Mouse (Mus musculus): ENCODE data around the gene Sctr. TPM values are rescaled to one million over a fixed set of nuclear protein-coding genes. Genes with fewer than 3 reads are reported as not detected.

Gene Sctr
- polyA plus RNA-seq, 1 experiment from 2014 or later = not detected

DNA sequence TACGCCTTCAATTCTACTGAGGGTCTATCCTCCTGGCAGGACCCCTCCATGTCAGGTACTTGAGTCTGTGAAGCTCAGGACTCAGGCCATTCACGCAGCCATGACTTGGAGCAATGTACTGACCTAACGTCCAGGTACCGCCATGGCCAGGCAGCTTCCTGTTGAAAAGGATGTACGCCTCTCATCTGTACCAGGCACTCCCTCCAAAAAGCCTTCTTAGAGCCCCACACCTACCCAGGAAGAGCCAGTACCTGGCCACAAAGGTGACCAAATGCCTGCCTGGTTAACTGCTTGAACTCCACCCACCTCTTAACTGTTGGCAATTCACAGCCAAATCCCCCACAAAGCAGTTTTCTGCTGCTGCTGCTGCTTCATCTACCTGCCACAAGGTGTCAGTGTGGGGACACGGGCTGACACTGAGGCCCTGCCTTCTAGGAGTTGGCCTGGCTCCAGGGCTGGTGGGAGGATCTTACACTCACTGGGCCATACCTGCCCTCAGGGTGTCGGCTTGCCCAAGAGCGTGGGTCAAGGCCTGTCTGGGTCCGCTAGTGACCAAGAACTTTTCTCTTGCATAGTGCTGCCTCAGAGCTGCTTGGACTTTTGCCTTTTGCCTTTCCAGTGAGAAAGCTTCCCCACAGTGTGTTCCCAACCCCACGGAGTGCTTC is 26.2 kb downstream of the Sctr start:
- H3K9me3 ChIP-seq (replicated peaks) = no peaks in the 10 kb centered on the region
- H3K4me2 ChIP-seq = no peak overlapping the region
- no peaks in the 10 kb centered on the region for H3K36me3 ChIP-seq
- 37% methylated on average over 10 of the region's 10 CpGs for WGBS (ENCODE audit: insufficient replicate concordance)
- no peak overlapping the region for H3K27ac ChIP-seq
- no peak overlapping the region for H3K9ac ChIP-seq
- no peaks in the 10 kb centered on the region for H3K4me1 ChIP-seq
- H3K27me3 ChIP-seq (replicated peaks) = no peaks in the 10 kb centered on the region
- H3K4me3 ChIP-seq = no peak overlapping the region
- ATAC-seq = peak; percentile 68

- no peak overlapping the region for H3K4me2 ChIP-seq
These were observed 26.8 kb downstream of the Sctr start for GRCm38 (mm10) chr1:120033469-120033854.

GRCm38 (mm10) chr1:120034793-120035192 is 28.1 kb downstream of the Sctr start:
- Histone ChIP-seq H3K4me3 (no peak overlapping the region), H3K36me3 (no peaks in the 10 kb centered on the region), H3K9ac (no peak overlapping the region), H3K27ac (no peak overlapping the region), H3K4me2 (no peak overlapping the region), H3K27me3 (replicated peaks) (no peaks in the 10 kb centered on the region), H3K4me1 (no peaks in the 10 kb centered on the region), H3K9me3 (replicated peaks) (no peaks in the 10 kb centered on the region)
- no peak for ATAC-seq
- WGBS (ENCODE audit: insufficient replicate concordance) = 73% methylated on average over 1 of the region's 1 CpGs

More at GRCm38 (mm10) chr1:120033469-120033854, 26.8 kb downstream of the Sctr start:
- Histone ChIP-seq H3K4me3 (no peak overlapping the region), H3K27ac (no peak overlapping the region), H3K27me3 (replicated peaks) (no peaks in the 10 kb centered on the region), H3K4me1 (no peaks in the 10 kb centered on the region), H3K9me3 (replicated peaks) (no peaks in the 10 kb centered on the region), H3K36me3 (no peaks in the 10 kb centered on the region), H3K9ac (no peak overlapping the region)
- ATAC-seq = no peak
- 64% methylated on average over 2 of the region's 2 CpGs for WGBS (ENCODE audit: insufficient replicate concordance)

GRCm38 (mm10) chr1:120035456-120036034 is 28.9 kb downstream of the Sctr start:
- H3K27me3 ChIP-seq (replicated peaks) = no peaks in the 10 kb centered on the region
- 69% methylated on average over 7 of the region's 7 CpGs for WGBS (ENCODE audit: insufficient replicate concordance)
- no peaks in the 10 kb centered on the region for H3K9me3 ChIP-seq (replicated peaks)
- H3K36me3 ChIP-seq = no peaks in the 10 kb centered on the region
- H3K4me3 ChIP-seq = no peak overlapping the region
- no peak overlapping the region for H3K27ac ChIP-seq
- H3K9ac ChIP-seq = no peak overlapping the region
- no peak for ATAC-seq
- no peaks in the 10 kb centered on the region for H3K4me1 ChIP-seq
- no peak overlapping the region for H3K4me2 ChIP-seq

DNA sequence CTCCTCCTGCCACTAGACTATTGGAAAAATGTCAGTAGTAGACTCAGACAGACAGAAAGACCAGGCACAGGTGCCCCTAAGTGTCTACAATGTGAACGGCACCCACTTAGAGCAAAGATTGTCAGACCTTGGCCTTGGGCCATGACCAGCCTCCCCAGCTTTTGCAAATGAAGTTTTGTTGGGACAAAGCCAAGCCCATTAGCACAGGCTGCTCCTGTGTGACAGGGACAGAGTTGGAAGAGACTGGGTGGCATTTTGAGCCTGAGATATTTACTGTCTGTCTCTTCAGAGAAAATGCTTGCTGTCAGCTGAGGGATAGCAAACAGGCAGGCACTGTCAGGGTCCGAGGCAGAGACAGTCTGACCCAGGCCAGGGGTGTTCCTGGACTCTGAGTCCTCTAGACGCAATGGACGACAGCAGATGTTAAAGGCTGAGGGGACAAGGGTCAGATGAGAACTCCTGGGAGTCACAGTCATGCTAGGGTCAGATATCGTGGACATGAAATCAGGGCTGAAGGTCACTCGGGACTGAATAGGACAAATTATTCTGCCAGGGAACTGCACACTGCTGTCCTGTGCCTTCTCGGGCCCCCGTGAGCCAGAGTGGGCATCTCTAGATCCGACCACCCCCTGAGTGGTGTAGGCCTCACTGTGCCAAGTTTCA is 30.5 kb downstream of the Sctr start:
- H3K27me3 ChIP-seq (replicated peaks) = no peaks in the 10 kb centered on the region
- no peak overlapping the region for H3K9ac ChIP-seq
- no peak for ATAC-seq
- H3K27ac ChIP-seq = no peak overlapping the region
- H3K9me3 ChIP-seq (replicated peaks) = no peaks in the 10 kb centered on the region
- no peak overlapping the region for H3K4me3 ChIP-seq
- 61% methylated on average over 9 of the region's 9 CpGs for WGBS (ENCODE audit: insufficient replicate concordance)
- H3K36me3 ChIP-seq = no peaks in the 10 kb centered on the region
- H3K4me2 ChIP-seq = no peak overlapping the region
- H3K4me1 ChIP-seq = no peaks in the 10 kb centered on the region

DNA sequence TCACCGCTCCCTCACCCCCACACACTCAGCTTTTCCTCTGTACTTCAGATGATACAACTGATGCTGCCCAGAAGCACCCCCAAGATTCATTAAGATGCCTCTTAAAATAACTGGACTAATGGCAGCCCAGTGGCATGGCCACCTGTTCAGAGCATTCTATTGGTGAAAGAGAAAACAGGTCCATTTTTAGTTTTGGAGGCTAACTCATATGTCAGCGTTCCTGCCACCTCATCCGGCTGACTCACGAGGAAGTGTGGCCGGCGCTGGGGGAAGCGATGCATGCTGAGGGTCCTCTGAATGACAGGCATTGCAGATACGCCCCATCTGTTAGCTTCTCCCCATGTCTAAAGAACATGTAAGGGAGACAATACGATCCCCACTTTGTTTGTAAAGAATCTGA is 31.9 kb downstream of the Sctr start:
- Histone ChIP-seq H3K27me3 (replicated peaks) (no peaks in the 10 kb centered on the region), H3K4me3 (no peak overlapping the region), H3K4me1 (no peaks in the 10 kb centered on the region), H3K9me3 (replicated peaks) (no peaks in the 10 kb centered on the region), H3K36me3 (no peaks in the 10 kb centered on the region), H3K4me2 (no peak overlapping the region), H3K9ac (no peak overlapping the region), H3K27ac (no peak overlapping the region)
- no peak for ATAC-seq
- WGBS (ENCODE audit: insufficient replicate concordance) = 50% methylated on average over 9 of the region's 9 CpGs

DNA sequence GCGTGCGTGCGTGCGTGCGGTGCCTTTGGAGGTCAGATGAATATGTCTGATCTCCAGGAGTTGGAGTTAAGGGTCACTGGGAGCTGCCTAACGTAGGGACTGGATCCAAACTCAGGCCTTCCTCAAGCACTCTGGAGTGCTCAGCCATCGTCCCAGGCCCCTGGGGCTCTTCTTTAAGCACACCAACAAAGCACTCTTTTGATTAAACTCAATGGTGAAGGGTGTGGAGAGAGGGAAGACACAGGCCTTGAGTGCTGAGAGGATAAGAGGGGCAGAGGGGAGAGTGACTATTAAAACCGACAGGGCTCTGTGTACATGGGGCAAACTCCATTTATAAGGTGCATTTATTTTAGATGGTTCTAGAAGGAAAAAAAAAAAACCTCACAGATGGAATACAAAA is 35.7 kb downstream of the Sctr start:
- Histone ChIP-seq H3K4me1 (no peaks in the 10 kb centered on the region), H3K9ac (no peak overlapping the region), H3K4me2 (no peak overlapping the region), H3K4me3 (no peak overlapping the region), H3K9me3 (replicated peaks) (no peaks in the 10 kb centered on the region), H3K27me3 (replicated peaks) (no peaks in the 10 kb centered on the region), H3K36me3 (no peaks in the 10 kb centered on the region), H3K27ac (no peak overlapping the region)
- ATAC-seq = no peak
- WGBS (ENCODE audit: insufficient replicate concordance) = 78% methylated on average over 8 of the region's 8 CpGs

- H3K36me3 ChIP-seq = no peaks in the 10 kb centered on the region
- no peaks in the 10 kb centered on the region for H3K27me3 ChIP-seq (replicated peaks)
- H3K4me1 ChIP-seq = no peaks in the 10 kb centered on the region
- WGBS (ENCODE audit: insufficient replicate concordance) = 68% methylated on average over 16 of the region's 16 CpGs
- H3K4me2 ChIP-seq = no peak overlapping the region
- H3K9me3 ChIP-seq (replicated peaks) = no peaks in the 10 kb centered on the region
- H3K9ac ChIP-seq = no peak overlapping the region
- H3K4me3 ChIP-seq = no peak overlapping the region
- no peak for ATAC-seq
- no peak overlapping the region for H3K27ac ChIP-seq
These were observed 37.9 kb downstream of the Sctr start for GRCm38 (mm10) chr1:120044584-120044983.

DNA sequence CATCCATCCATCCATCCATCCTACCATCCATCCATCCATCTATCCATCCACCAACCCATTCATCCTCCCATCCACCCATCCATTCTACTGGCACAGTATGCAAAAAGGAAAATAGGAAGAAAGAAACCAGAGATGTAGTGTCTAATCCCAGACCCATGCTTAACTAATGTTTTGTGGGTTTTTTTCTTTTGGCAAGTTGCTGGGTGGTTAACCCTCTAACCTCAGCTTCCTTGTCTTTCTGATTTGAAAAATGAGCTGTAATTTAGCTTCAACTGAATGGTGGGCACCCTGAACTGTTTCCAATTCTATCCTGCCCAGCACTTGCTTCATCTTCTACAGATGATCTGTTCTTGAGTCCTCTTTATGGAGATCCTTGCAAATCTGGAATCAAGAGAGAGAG is 40.6 kb downstream of the Sctr start:
- Histone ChIP-seq H3K36me3 (no peaks in the 10 kb centered on the region), H3K27ac (no peak overlapping the region), H3K27me3 (replicated peaks) (no peaks in the 10 kb centered on the region), H3K9me3 (replicated peaks) (no peaks in the 10 kb centered on the region), H3K9ac (no peak overlapping the region), H3K4me3 (no peak overlapping the region), H3K4me2 (no peak overlapping the region), H3K4me1 (no peaks in the 10 kb centered on the region)
- no peak for ATAC-seq

DNA sequence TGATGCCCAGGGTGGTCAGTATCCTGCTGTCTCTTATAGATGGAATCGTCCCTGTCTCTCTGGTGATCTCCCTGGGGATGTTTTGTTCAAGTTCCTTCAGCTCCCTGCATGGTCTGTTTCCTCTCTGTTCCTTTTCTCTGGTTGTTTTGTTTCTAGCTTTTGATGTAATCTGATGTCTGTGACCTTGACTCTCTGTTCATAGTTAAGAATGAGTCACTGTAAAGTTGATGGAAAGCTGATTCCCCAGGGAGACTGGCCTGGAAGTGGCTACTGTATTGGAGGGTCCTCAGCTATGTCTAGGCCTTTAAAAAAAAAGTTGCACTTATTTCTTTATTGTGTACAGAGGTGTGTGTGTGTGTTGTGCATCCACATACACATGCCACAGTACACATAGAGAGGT is 44.4 kb downstream of the Sctr start:
- Histone ChIP-seq H3K4me1 (no peaks in the 10 kb centered on the region), H3K36me3 (no peaks in the 10 kb centered on the region), H3K4me3 (no peak overlapping the region), H3K9me3 (replicated peaks) (no peaks in the 10 kb centered on the region), H3K4me2 (no peak overlapping the region), H3K9ac (no peak overlapping the region), H3K27ac (no peak overlapping the region), H3K27me3 (replicated peaks) (no peaks in the 10 kb centered on the region)
- 17% methylated on average over 1 of the region's 1 CpGs for WGBS (ENCODE audit: insufficient replicate concordance)
- ATAC-seq = no peak

GRCm38 (mm10) chr1:120054997-120055396 is 48.3 kb downstream of the Sctr start:
- H3K4me1 ChIP-seq = no peaks in the 10 kb centered on the region
- H3K9me3 ChIP-seq (replicated peaks) = no peaks in the 10 kb centered on the region
- H3K27ac ChIP-seq = no peak overlapping the region
- H3K36me3 ChIP-seq = no peaks in the 10 kb centered on the region
- 64% methylated on average over 6 of the region's 6 CpGs for WGBS (ENCODE audit: insufficient replicate concordance)
- H3K9ac ChIP-seq = no peak overlapping the region
- no peak for ATAC-seq
- H3K4me2 ChIP-seq = no peak overlapping the region
- no peak overlapping the region for H3K4me3 ChIP-seq
- no peaks in the 10 kb centered on the region for H3K27me3 ChIP-seq (replicated peaks)

DNA sequence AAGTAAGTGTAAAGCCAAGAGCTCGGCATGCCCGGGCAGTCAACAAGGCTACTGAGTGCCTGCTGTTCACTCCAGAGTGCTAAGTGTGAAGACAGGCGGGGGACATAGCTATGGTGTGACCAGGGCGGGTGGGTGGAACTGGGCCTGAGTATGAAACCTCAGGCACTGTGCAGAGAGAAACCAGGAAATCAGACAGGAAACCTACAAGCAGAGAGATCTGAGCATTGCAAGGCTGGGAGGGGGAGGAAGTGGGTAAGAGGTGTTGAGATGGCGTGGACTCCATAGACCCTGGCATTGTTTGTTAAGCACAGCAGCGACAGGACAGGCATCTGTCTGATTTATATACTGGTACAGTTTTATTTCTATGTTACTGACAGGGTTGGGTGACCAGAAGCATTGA is 48.8 kb downstream of the Sctr start:
- H3K4me1 ChIP-seq = no peaks in the 10 kb centered on the region
- H3K36me3 ChIP-seq = no peaks in the 10 kb centered on the region
- no peak overlapping the region for H3K4me3 ChIP-seq
- no peaks in the 10 kb centered on the region for H3K9me3 ChIP-seq (replicated peaks)
- no peak overlapping the region for H3K9ac ChIP-seq
- no peak overlapping the region for H3K27ac ChIP-seq
- ATAC-seq = 0 out of 2 replicates have a peak, but pooled peaks have one; percentile 33
- 41% methylated on average over 6 of the region's 6 CpGs for WGBS (ENCODE audit: insufficient replicate concordance)
- H3K27me3 ChIP-seq (replicated peaks) = no peaks in the 10 kb centered on the region
- no peak overlapping the region for H3K4me2 ChIP-seq
